Mouse (Mus musculus) embryo, embryonic 10.5 days (tissue): ENCODE results near the gene Snx8.
A peak's percentile ranks its signal among the peaks of the same experiment; 100 is the strongest.

Experiments
- DNase-seq: peaks from one replicate; pipeline ENCODE4 v3.0.0-alpha.2; 2015; ENCODE audit warnings: low spot score

The Snx8 gene

DNA sequence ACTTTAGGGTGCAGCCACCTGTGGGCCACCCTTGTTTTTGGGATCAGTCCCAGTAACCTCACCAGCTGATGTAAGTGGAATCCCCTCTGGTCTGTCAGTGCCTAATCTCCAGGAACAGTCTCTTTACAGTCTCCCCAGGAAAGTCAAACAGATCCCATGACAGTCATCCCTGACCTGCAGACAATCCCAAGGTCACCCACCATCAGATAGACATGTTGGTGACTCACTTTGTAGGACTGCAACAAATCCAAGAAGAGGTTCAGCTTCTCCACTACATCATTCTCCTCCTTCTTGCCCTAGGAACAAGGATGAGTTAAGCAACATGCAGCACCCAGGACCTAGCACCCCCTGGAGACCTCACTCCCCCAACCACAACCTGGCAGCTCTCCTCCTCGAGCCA is 43.0 kb downstream of the Snx8 start:
- DNase-seq, result no peak

GRCm38 (mm10) chr5:140345244-140345643 is 43.8 kb downstream of the Snx8 start:
- DNase-seq, result no peak

DNA sequence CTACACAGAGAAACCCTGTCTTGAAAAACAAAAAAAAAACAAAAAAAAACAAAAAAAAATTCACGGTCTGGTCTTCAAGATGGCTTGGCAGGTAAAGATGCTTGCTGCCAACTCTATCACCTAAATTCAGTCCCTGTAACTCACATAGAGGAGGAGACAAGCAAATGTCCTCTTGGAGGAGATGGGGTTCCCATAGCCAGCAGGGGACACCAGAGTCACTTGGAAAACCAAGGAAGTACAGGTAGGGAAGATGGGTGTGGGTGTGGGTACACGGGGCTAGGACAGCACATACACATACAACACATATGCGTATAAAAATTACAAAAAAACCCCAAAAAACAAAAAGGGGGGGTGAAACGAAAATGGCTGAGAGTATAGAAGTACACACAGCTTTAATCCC is 46.2 kb downstream of the Snx8 start:
- no peak for DNase-seq

DNA sequence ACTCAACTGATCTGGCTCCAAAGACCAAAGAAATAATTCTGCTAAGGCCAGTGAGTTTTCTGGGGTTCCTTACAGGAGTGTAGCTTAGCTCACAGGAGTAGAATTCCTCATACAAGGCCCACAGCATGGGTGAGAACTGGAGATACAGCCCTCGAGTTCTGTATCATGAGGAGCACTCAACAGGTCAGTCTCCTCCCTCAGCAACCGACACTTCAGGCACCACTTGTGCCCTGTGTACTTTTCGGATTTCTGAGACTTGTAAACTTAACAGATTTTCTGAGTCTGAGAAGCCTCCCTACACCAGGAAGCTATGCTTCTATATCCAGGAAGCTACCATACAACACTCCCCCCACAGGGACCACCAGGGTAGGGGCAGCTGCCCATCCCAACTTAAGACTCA is 49.2 kb downstream of the Snx8 start:
- no peak for DNase-seq

GRCm38 (mm10) chr5:140338779-140339178 is 50.3 kb downstream of the Snx8 start:
- DNase-seq, result no peak

- peak; percentile 62 for DNase-seq
These were observed 52.4 kb downstream of the Snx8 start for GRCm38 (mm10) chr5:140336680-140337079.

- DNase-seq, result peak; percentile 60
These were observed 55.4 kb downstream of the Snx8 start for GRCm38 (mm10) chr5:140333631-140334030.

DNA sequence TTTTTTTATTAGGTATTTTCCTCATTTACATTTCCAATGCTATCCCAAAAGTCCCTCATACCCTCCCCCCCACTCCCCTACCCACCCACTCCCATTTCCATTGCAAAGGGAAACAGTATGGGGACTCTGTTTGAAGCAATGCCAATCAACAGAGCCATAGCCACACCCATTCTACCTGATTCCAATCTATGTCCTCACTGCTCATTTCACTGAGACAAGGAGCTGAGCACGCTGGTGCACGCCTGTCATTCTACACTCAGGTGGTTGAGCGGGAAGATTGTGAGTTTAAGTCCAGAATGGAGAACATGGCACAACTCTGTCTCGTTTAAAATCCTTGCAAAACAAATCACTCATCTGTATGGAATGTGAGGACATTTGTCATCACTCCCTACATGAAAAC is 56.5 kb downstream of the Snx8 start:
- no peak for DNase-seq

- DNase-seq, result peak; percentile 92
These were observed 57.2 kb downstream of the Snx8 start, which contains the start of gene Mrm2 for GRCm38 (mm10) chr5:140331615-140332512. TSS of gene Mrm2 (minus strand) at chr5:140331898.

DNA sequence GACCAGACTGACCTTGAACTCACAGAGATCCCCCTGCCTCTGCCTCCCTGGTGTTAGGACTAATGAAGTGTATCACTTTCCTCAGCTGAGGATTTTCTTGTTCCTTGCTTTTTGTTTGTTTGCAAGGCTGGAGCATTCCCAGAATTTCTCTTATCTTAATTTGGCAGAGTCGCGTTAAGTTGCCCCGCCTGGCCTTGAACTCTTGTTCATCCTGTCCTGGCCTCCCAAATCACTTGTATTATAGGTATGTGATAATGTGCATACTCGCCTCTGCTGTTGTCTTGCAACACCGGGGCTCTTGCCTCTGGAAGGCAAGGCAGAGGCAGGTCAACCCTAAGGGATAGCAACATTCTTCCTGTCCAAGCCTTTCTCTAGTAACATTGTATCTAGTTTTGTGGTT is 65.0 kb downstream of the Snx8 start:
- no peak for DNase-seq

GRCm38 (mm10) chr5:140321756-140322575 is 67.1 kb downstream of the Snx8 start:
- DNase-seq, result peak; percentile 66

- peak; percentile 98 for DNase-seq
These were observed 67.9 kb downstream of the Snx8 start, which contains the start of the genes Mad1l1 and Nudt1 for GRCm38 (mm10) chr5:140321042-140321755. TSS of gene Mad1l1 (minus strand) at chr5:140321552. TSS of gene Nudt1 (plus strand) at chr5:140321656.

GRCm38 (mm10) chr5:140316716-140317115 is 72.3 kb downstream of the Snx8 start:
- no peak for DNase-seq

GRCm38 (mm10) chr5:140307602-140308001 is 81.5 kb downstream of the Snx8 start:
- no peak for DNase-seq

- DNase-seq, result no peak
These were observed 83.0 kb downstream of the Snx8 start for GRCm38 (mm10) chr5:140306016-140306415.

- no peak for DNase-seq
These were observed 90.8 kb downstream of the Snx8 start for GRCm38 (mm10) chr5:140298291-140298690.

GRCm38 (mm10) chr5:140292152-140292551 is 96.9 kb downstream of the Snx8 start:
- peak; percentile 70 for DNase-seq
